Mouse (Mus musculus): ENCODE results near the gene Aspdh. TPM values are rescaled to one million over a fixed set of nuclear protein-coding genes. Genes with fewer than 3 reads are reported as not detected.

The Aspdh gene
- polyA plus RNA-seq, 1 experiment from 2014 or later, result 5.2 TPM

DNA sequence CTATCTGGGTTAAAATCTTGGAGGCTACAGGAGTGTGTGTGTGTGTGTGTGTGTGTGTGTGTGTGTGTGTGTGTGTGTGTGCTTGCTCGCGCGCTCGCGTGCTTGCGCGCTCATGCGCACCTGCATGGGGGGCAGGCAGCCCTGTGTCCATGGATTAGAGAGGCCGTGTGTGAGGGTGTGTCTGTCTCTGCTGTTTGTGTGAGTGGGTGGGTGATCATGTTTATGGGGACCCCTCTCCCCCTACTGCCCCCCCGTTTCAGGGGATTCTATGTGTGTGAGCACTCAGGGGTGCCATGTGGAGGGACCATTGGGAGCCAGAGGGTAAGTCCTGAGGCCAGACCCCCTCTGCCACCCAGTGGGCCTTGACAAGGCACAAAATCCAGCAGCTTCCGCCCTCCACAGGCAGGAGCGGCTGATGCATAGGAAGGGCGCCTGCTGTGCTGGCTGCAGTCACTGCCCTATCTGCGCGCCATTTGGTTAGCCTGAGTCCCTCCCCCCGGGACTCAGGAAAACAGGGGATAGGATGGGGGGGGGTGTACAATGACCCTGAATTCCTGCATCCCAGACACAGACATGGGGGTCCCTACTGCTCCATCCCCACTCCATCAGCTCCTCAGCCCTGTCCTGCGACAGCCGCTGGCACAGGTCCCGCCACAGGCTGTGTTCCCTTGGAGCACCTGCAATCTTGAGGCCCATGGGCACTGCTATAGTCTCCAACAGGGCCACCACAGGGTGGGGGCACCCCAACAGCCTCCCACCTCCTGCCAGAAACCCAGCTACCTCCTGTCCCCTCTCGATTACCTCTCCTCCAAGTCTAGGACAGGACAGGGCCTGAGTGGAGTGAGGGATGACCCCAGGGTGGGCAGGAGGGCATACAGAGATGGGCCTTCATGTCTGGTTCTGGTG is 21.7 kb upstream of the Aspdh start:
- H3K36me3 ChIP-seq (ENCODE audit: control insufficient read depth, insufficient read depth, low read length), result peaks cover 28% of the 10 kb centered on the region; the same call in 1 of the 2 replicates
- peak overlapping the region; percentile 80 for H3K4me3 ChIP-seq (ENCODE audit: low read depth, low read length)
- peak overlapping the region; percentile 99 for H3K9ac ChIP-seq (replicated peaks; ENCODE audit: low read depth, low read length)
- peak overlapping the region; percentile 98 for H3K27ac ChIP-seq (ENCODE audit: low read depth, low read length)
- 3% methylated on average over 20 of the region's 20 CpGs for WGBS
- H3K4me2 ChIP-seq (ENCODE audit: low read depth, low read length), result peak overlapping the region; percentile 97
- H3K4me1 ChIP-seq (ENCODE audit: control insufficient read depth, insufficient read depth, low read length), result peaks cover 43% of the 10 kb centered on the region
- no peaks in the 10 kb centered on the region for H3K9me3 ChIP-seq (ENCODE audit: control insufficient read depth, low read length)
- H3K27me3 ChIP-seq (ENCODE audit: control insufficient read depth, insufficient read depth, low read length), result no peaks in the 10 kb centered on the region; the same call in 1 of the 2 replicates
- peak; percentile 32 for ATAC-seq (ENCODE audit: low read depth)

DNA sequence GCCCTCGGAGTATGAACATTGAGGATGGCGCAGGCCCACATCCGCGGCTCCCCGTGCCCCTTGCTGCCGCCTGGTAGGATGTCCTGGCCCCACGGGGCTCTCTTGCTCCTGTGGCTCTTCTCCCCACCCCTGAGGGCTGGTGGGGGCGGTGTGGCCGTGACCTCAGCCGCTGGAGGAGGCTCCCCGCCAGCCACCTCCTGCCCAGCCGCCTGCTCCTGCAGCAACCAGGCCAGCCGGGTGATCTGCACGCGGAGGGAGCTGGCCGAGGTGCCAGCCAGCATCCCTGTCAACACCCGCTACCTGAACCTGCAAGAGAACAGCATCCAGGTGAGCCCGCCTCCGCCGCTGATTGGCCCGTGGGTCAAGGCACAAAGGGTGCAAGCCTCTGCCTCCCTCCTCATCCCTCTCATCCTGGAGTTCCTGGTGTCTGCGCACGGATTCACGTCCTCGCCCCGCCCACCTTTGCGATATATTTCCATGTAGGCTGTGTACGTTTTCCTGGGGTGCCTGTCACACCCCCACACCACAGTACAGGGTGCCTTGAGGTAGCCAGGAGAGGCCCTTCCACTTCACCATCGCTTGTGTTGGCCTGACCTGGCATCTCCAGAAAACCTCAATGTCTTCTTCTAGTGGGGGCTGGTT is 20.2 kb upstream of the Aspdh start:
- Histone ChIP-seq H3K4me2 (ENCODE audit: low read depth, low read length) (peak overlapping the region; percentile 97), H3K9ac (replicated peaks; ENCODE audit: low read depth, low read length) (peak overlapping the region; percentile 32), H3K9me3 (ENCODE audit: control insufficient read depth, low read length) (no peaks in the 10 kb centered on the region), H3K27me3 (ENCODE audit: control insufficient read depth, insufficient read depth, low read length) (no peaks in the 10 kb centered on the region; the same call in 1 of the 2 replicates), H3K4me3 (ENCODE audit: low read depth, low read length) (peak overlapping the region; percentile 80), H3K36me3 (ENCODE audit: control insufficient read depth, insufficient read depth, low read length) (peaks cover 33% of the 10 kb centered on the region), H3K4me1 (ENCODE audit: control insufficient read depth, insufficient read depth, low read length) (peaks cover 46% of the 10 kb centered on the region), H3K27ac (ENCODE audit: low read depth, low read length) (no peak overlapping the region)
- no peak for ATAC-seq (ENCODE audit: low read depth)
- WGBS, result 19% methylated on average over 29 of the region's 29 CpGs

DNA sequence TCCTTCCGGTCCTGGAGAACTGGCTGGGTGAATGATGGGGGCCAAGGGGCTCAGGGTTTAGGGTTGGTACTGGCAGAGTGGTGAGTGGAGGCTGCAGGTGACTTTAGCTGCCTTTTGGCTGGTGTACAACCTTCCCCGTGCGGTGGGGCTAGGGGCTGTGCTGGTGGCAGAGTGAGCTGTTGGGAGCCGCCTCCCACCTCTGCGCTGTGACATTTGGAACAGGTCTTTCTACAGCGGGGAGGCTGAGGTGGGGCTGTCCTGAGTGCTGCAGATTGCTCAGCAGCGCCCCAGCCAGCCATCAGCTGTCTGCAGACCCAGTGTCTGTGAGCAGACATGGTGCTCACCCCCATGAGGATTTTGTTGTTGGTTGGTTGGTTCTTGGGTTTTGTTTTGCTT is 19.7 kb upstream of the Aspdh start:
- peaks cover 46% of the 10 kb centered on the region for H3K4me1 ChIP-seq (ENCODE audit: control insufficient read depth, insufficient read depth, low read length)
- no peaks in the 10 kb centered on the region; the same call in 1 of the 2 replicates for H3K27me3 ChIP-seq (ENCODE audit: control insufficient read depth, insufficient read depth, low read length)
- no peaks in the 10 kb centered on the region for H3K9me3 ChIP-seq (ENCODE audit: control insufficient read depth, low read length)
- peak overlapping the region; percentile 80 for H3K4me3 ChIP-seq (ENCODE audit: low read depth, low read length)
- H3K36me3 ChIP-seq (ENCODE audit: control insufficient read depth, insufficient read depth, low read length), result peaks cover 37% of the 10 kb centered on the region
- no peak overlapping the region for H3K27ac ChIP-seq (ENCODE audit: low read depth, low read length)
- WGBS, result 22% methylated on average over 7 of the region's 7 CpGs
- H3K9ac ChIP-seq (replicated peaks; ENCODE audit: low read depth, low read length), result peak overlapping the region; percentile 32
- ATAC-seq (ENCODE audit: low read depth), result no peak
- peak overlapping the region; percentile 97 for H3K4me2 ChIP-seq (ENCODE audit: low read depth, low read length)

DNA sequence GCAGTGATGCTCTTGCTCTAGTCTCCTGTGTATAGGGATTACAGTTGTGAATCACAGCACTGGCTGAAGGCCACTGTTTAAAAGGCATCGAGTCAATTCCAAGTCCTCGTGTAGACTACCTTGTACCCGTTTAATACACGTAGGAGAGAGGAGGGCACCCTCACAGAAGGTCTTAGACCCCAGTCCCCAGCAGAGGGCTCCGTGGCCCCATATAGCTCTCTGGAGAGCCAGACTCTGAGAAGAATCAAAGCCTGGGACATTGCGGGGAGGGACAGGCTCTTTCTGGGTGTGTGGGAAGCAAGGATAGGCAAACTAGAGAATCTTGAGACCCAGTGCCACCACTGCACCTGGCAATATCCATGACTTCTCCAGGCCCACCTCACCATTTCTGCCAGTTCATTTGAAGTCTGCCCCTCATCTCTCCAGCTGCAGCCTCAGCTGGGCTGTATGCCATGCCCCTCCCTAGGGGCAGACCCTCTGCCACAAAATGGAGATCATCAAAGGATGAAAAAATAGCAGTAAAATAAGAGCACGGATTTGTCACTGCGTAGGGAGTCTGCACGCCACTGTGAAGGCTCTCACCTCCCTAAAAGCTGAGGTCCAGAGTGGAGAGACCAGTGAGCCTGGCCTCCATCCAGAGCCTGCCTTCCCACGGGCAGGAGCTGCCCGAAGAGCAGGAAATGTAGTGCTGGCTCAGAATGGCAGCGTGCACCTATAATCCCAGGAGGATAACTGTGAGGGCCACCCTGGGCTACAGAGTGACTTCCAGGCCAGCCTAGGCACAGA is 18.9 kb upstream of the Aspdh start:
- peaks cover 44% of the 10 kb centered on the region for H3K4me1 ChIP-seq (ENCODE audit: control insufficient read depth, insufficient read depth, low read length)
- WGBS, result 33% methylated on average over 12 of the region's 12 CpGs
- H3K27ac ChIP-seq (ENCODE audit: low read depth, low read length), result peak overlapping the region; percentile 28; the same call in 1 of the 2 replicates
- H3K9ac ChIP-seq (replicated peaks; ENCODE audit: low read depth, low read length), result 0 out of 2 replicates have a peak overlapping the region, but pooled peaks have one; percentile 2
- peak overlapping the region; percentile 10; the same call in 1 of the 2 replicates for H3K4me3 ChIP-seq (ENCODE audit: low read depth, low read length)
- peak overlapping the region; percentile 97 for H3K4me2 ChIP-seq (ENCODE audit: low read depth, low read length)
- no peaks in the 10 kb centered on the region; the same call in 1 of the 2 replicates for H3K27me3 ChIP-seq (ENCODE audit: control insufficient read depth, insufficient read depth, low read length)
- ATAC-seq (ENCODE audit: low read depth), result no peak
- H3K36me3 ChIP-seq (ENCODE audit: control insufficient read depth, insufficient read depth, low read length), result peaks cover 37% of the 10 kb centered on the region
- no peaks in the 10 kb centered on the region for H3K9me3 ChIP-seq (ENCODE audit: control insufficient read depth, low read length)

DNA sequence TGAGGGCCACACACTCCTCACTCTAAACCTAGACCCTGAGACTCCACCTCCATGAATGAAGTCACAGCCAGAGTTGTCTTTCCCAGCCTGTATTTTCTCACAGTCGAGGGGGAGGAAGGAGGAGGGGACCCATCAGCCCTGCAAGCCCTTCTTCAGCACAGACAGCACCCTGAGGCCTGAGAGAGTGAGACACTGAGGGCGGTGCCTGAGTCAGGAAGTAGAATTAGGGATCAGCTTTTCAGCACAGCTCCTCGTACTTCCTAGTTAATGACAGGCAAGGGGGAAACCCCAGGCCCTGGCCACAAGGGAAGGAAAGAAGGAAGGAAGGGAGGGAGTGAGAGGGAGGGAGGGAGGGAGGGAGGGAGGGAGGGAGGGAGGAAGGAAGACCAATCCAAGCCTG is 11.9 kb upstream of the Aspdh start:
- 17% methylated on average over 3 of the region's 3 CpGs for WGBS
- Histone ChIP-seq H3K4me2 (ENCODE audit: low read depth, low read length) (no peak overlapping the region), H3K27me3 (ENCODE audit: control insufficient read depth, insufficient read depth, low read length) (no peaks in the 10 kb centered on the region), H3K9me3 (ENCODE audit: control insufficient read depth, low read length) (no peaks in the 10 kb centered on the region), H3K27ac (ENCODE audit: low read depth, low read length) (no peak overlapping the region; the same call in 1 of the 2 replicates), H3K36me3 (ENCODE audit: control insufficient read depth, insufficient read depth, low read length) (peaks cover 24% of the 10 kb centered on the region), H3K4me1 (ENCODE audit: control insufficient read depth, insufficient read depth, low read length) (peaks cover 16% of the 10 kb centered on the region; the same call in 1 of the 2 replicates), H3K9ac (replicated peaks; ENCODE audit: low read depth, low read length) (no peak overlapping the region), H3K4me3 (ENCODE audit: low read depth, low read length) (no peak overlapping the region)
- ATAC-seq (ENCODE audit: low read depth), result peak; percentile 11; the same call in 1 of the 2 replicates

DNA sequence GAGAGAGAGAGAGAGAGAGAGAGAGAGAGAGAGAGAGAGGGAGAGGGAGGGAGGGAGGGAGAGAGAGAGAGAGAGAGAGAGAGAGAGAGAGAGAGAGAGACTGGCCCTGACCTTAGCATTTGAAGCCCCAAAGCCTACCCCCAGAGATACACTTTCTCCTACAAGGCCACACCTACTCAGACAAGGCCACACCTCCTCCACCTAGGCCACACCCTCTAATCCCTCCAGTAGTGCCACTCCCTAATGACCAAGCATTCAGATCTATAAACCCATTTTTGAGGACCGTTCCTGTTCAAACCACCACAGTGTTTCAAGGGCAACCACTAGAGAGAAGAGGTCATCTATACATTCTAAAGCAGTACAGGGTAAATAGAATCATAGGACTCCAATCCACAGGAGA is 8.9 kb upstream of the Aspdh start:
- Histone ChIP-seq H3K4me1 (ENCODE audit: control insufficient read depth, insufficient read depth, low read length) (peaks cover 12% of the 10 kb centered on the region; the same call in 1 of the 2 replicates), H3K4me2 (ENCODE audit: low read depth, low read length) (no peak overlapping the region), H3K9ac (replicated peaks; ENCODE audit: low read depth, low read length) (no peak overlapping the region), H3K27me3 (ENCODE audit: control insufficient read depth, insufficient read depth, low read length) (no peaks in the 10 kb centered on the region), H3K36me3 (ENCODE audit: control insufficient read depth, insufficient read depth, low read length) (peaks cover 27% of the 10 kb centered on the region), H3K27ac (ENCODE audit: low read depth, low read length) (no peak overlapping the region), H3K9me3 (ENCODE audit: control insufficient read depth, low read length) (no peaks in the 10 kb centered on the region), H3K4me3 (ENCODE audit: low read depth, low read length) (no peak overlapping the region)
- no peak for ATAC-seq (ENCODE audit: low read depth)
- 76% methylated on average over 1 of the region's 1 CpGs for WGBS

DNA sequence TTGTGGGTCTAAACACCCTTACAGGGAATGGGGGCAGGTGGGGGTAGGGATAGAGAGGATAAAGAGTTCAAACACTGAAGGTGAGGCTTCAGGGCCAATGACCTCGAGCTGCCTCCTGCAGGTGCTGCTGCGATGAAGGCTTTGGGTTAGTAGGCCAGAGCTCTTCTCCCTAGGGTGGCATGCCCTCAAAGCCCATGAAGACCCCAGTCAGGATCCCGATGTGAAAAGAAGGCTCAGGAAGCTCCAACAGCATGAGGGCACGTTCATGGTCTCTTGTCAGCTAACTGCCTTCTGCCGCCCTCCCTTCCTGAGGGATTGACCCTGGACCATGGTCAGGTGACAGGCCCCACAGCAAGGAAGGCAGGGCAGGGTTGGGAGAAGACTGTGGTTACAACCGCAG is 5.1 kb upstream of the Aspdh start:
- H3K9me3 ChIP-seq (ENCODE audit: control insufficient read depth, low read length), result no peaks in the 10 kb centered on the region
- H3K4me1 ChIP-seq (ENCODE audit: control insufficient read depth, insufficient read depth, low read length), result peaks cover 17% of the 10 kb centered on the region
- no peak overlapping the region for H3K4me2 ChIP-seq (ENCODE audit: low read depth, low read length)
- ATAC-seq (ENCODE audit: low read depth), result no peak
- no peaks in the 10 kb centered on the region for H3K27me3 ChIP-seq (ENCODE audit: control insufficient read depth, insufficient read depth, low read length)
- H3K27ac ChIP-seq (ENCODE audit: low read depth, low read length), result no peak overlapping the region
- H3K9ac ChIP-seq (replicated peaks; ENCODE audit: low read depth, low read length), result no peak overlapping the region
- WGBS, result 71% methylated on average over 6 of the region's 6 CpGs
- peaks cover 50% of the 10 kb centered on the region for H3K36me3 ChIP-seq (ENCODE audit: control insufficient read depth, insufficient read depth, low read length)
- no peak overlapping the region for H3K4me3 ChIP-seq (ENCODE audit: low read depth, low read length)

DNA sequence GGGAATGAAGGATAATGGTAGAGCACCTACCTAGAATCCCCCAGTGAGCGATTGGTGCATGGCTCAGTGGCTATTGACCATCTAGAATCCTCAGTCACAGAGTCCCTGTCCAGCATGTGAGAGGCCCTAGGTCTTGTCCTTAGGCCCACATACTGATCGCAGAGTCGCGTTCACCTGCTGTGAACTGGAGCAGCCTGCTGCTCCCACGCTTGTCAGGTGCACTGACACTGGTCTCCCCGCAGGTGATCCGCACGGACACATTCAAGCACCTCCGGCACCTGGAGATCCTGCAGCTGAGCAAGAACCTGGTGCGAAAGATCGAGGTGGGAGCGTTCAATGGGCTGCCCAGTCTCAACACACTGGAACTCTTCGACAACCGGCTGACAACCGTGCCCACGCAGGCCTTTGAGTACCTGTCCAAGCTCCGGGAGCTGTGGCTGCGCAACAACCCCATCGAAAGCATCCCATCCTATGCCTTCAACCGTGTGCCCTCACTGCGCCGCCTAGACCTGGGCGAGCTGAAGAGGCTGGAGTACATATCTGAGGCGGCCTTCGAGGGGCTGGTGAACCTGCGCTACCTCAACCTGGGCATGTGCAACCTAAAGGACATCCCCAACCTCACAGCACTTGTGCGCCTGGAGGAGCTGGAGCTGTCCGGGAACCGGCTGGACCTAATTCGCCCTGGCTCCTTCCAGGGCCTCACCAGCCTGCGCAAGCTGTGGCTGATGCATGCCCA is 4.3 kb upstream of the Aspdh start:
- H3K4me2 ChIP-seq (ENCODE audit: low read depth, low read length), result no peak overlapping the region

More for the DNA sequence above, 4.3 kb upstream of the Aspdh start:
- Histone ChIP-seq H3K27me3 (ENCODE audit: control insufficient read depth, insufficient read depth, low read length) (no peaks in the 10 kb centered on the region), H3K4me1 (ENCODE audit: control insufficient read depth, insufficient read depth, low read length) (peaks cover 17% of the 10 kb centered on the region), H3K4me3 (ENCODE audit: low read depth, low read length) (no peak overlapping the region), H3K27ac (ENCODE audit: low read depth, low read length) (no peak overlapping the region), H3K9ac (replicated peaks; ENCODE audit: low read depth, low read length) (no peak overlapping the region), H3K36me3 (ENCODE audit: control insufficient read depth, insufficient read depth, low read length) (peaks cover 50% of the 10 kb centered on the region), H3K9me3 (ENCODE audit: control insufficient read depth, low read length) (no peaks in the 10 kb centered on the region)
- no peak for ATAC-seq (ENCODE audit: low read depth)
- 70% methylated on average over 31 of the region's 31 CpGs for WGBS
